Mouse (Mus musculus) ES-Bruce4 (cell line): Measurements from ENCODE around the gene Gls. TPM values are rescaled to one million over a fixed set of nuclear protein-coding genes. Genes with fewer than 3 reads are reported as not detected.

ENCODE experiments used
- H3K27ac ChIP-seq: 2 replicates; pipeline ENCODE4 v1.5.1; 2012; ENCODE audit warnings: low read length, inconsistent platforms; ENCODE audit not compliant: insufficient read depth
- H3K27me3 ChIP-seq: 2 replicates; pipeline ENCODE4 v1.6.1; 2012; ENCODE audit warnings: mild to moderate bottlenecking, low read length, inconsistent platforms; ENCODE audit not compliant: control insufficient read depth, poor library complexity, insufficient read depth, severe bottlenecking
- H3K36me3 ChIP-seq: 2 replicates; pipeline ENCODE4 v1.6.1; 2012; ENCODE audit warnings: inconsistent platforms, mild to moderate bottlenecking, low read length, moderate library complexity; ENCODE audit not compliant: control insufficient read depth, poor library complexity, insufficient read depth, severe bottlenecking
- H3K4me1 ChIP-seq: one replicate; pipeline ENCODE4 v1.8.1; 2011; ENCODE audit warnings: low read length; ENCODE audit not compliant: control insufficient read depth, insufficient read depth
- H3K4me3 ChIP-seq: 2 replicates; pipeline ENCODE4 v1.5.1; 2011; ENCODE audit warnings: low read depth, mild to moderate bottlenecking, low read length
- H3K9ac ChIP-seq: 2 replicates; pipeline ENCODE4 v1.6.1; 2012; ENCODE audit warnings: low read depth, mild to moderate bottlenecking, inconsistent platforms; ENCODE audit not compliant: poor library complexity, severe bottlenecking
- H3K9me3 ChIP-seq: replicated peaks from 2 replicates; pipeline ENCODE4 v1.6.1; 2012; ENCODE audit warnings: mild to moderate bottlenecking, low read length, inconsistent platforms; ENCODE audit not compliant: control insufficient read depth, poor library complexity, insufficient read depth, severe bottlenecking
- CTCF ChIP-seq: IDR thresholded peaks from one replicate; pipeline ENCODE4 v1.8.1; 2011; ENCODE audit warnings: low read depth, low read length
- EP300 ChIP-seq: IDR thresholded peaks from 2 replicates; pipeline ENCODE4 v1.6.1; 2011; ENCODE audit warnings: low read depth, low read length; ENCODE audit not compliant: insufficient read depth
- POLR2A ChIP-seq: IDR thresholded peaks from one replicate; pipeline ENCODE4 v1.8.1; 2011; ENCODE audit warnings: low read length; ENCODE audit not compliant: insufficient read depth
- polyA plus RNA-seq: library from polyadenylated mRNA; stranded (reverse); fragments of >200 nt; gene quantifications from 2 replicates; pipeline ENCODE4 v1.2.4, GENCODE M21; 2011; ENCODE audit warnings: low read depth; ENCODE audit not compliant: missing spikeins, insufficient read depth, insufficient read length

Gene Gls
- polyA plus RNA-seq, 1 experiment: 195 TPM

DNA sequence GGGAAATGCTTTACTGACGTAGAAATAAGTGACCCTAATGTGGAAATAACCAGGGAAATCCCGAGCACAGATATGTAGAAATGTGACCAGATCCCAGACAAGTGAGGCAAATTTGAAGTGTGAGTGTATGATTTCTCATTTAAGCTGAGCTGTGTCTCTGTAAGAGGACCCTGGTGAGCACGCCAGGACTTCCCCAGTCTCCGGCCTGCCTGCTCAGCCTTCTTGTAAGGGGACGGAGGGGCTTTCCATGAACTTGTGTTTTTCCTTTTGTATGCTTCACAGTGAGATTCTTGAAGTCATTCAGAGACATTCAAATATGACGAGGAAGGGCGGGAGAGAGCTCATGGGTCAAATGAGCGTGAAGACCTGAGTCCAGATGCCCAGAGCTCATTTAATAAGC is 99.8 kb downstream of the Gls start:
- Histone ChIP-seq H3K4me1 (peaks cover 2% of the 10 kb centered on the region), H3K27ac (no peak overlapping the region), H3K27me3 (no peaks in the 10 kb centered on the region; the same call in 1 of the 2 replicates), H3K9me3 (no peaks in the 10 kb centered on the region), H3K36me3 (no peaks in the 10 kb centered on the region), H3K9ac (no peak overlapping the region), H3K4me3 (no peak overlapping the region)
- no peak for TF ChIP-seq EP300
- no peak for TF ChIP-seq CTCF
- no peak for TF ChIP-seq POLR2A

- Histone ChIP-seq H3K9ac (no peak overlapping the region), H3K27me3 (no peaks in the 10 kb centered on the region; the same call in 1 of the 2 replicates)
- TF ChIP-seq POLR2A (no peak), CTCF (peak; percentile 37), EP300 (no peak)
These were observed 101.2 kb downstream of the Gls start for GRCm38 (mm10) chr1:52131787-52132377.

GRCm38 (mm10) chr1:52129794-52130193 is 103.2 kb downstream of the Gls start:
- Histone ChIP-seq H3K4me1 (no peaks in the 10 kb centered on the region), H3K9ac (no peak overlapping the region), H3K9me3 (no peaks in the 10 kb centered on the region; the same call in 1 of the 2 replicates), H3K36me3 (no peaks in the 10 kb centered on the region), H3K4me3 (no peak overlapping the region), H3K27ac (no peak overlapping the region), H3K27me3 (no peaks in the 10 kb centered on the region; the same call in 1 of the 2 replicates)
- TF ChIP-seq CTCF (no peak), EP300 (no peak), POLR2A (no peak)

More at GRCm38 (mm10) chr1:52131787-52132377, 101.2 kb downstream of the Gls start:
- H3K4me3 ChIP-seq: no peak overlapping the region
- H3K36me3 ChIP-seq: no peaks in the 10 kb centered on the region
- no peak overlapping the region for H3K27ac ChIP-seq
- H3K9me3 ChIP-seq: no peaks in the 10 kb centered on the region
- peaks cover 2% of the 10 kb centered on the region for H3K4me1 ChIP-seq

DNA sequence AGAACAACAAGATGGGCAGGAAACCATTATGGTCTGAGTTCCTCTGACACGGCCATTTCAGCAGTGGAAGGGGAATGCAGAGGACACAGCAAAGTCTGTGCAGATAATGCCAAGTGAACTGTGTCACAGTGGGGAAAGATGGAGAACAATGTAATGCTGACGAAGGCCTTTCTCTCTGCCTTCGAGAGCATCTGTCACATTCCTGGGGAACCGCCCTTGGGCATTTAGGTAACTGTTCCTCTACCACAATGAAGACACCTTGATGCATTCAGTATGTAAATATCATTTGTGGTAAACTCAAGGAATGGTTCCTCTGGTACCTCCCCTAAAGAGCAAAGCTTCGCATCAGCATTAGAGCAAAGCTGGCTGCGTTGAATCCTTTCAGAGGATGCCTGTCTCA is 105.7 kb downstream of the Gls start:
- Histone ChIP-seq H3K4me3 (no peak overlapping the region), H3K9ac (no peak overlapping the region), H3K36me3 (no peaks in the 10 kb centered on the region), H3K27me3 (no peaks in the 10 kb centered on the region; the same call in 1 of the 2 replicates), H3K4me1 (no peaks in the 10 kb centered on the region), H3K27ac (no peak overlapping the region), H3K9me3 (no peaks in the 10 kb centered on the region; the same call in 1 of the 2 replicates)
- no peak for TF ChIP-seq CTCF
- no peak for TF ChIP-seq POLR2A
- TF ChIP-seq EP300: peak; percentile 43; the same call in 1 of the 2 replicates

- Histone ChIP-seq H3K9me3 (no peaks in the 10 kb centered on the region; the same call in 1 of the 2 replicates), H3K27me3 (no peaks in the 10 kb centered on the region), H3K4me3 (no peak overlapping the region), H3K4me1 (no peaks in the 10 kb centered on the region), H3K9ac (no peak overlapping the region), H3K27ac (no peak overlapping the region), H3K36me3 (no peaks in the 10 kb centered on the region)
- no peak for TF ChIP-seq POLR2A
- no peak for TF ChIP-seq CTCF
- no peak for TF ChIP-seq EP300
These were observed 108.2 kb downstream of the Gls start for GRCm38 (mm10) chr1:52124818-52125217.

DNA sequence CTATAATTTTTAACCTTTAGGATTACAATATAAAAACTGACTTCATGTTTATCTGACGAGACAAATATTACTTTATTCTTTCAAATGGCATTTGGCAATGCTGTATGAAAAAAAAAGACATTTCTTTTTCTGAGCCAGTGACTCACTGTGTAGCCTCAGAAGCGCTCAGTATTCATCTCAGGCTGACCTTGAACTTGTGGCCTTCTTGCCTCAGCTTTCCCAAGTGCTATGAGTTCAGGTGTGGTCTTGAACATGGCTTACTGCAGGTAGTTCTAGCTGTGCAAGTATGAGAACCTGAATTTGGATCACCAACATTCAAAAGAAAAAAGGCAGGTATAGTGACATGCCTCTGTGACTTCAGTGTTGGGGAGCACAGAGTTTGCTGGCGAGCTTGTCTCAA is 112.0 kb downstream of the Gls start:
- Histone ChIP-seq H3K36me3 (no peaks in the 10 kb centered on the region), H3K4me3 (no peak overlapping the region), H3K27me3 (no peaks in the 10 kb centered on the region), H3K9me3 (no peaks in the 10 kb centered on the region), H3K27ac (no peak overlapping the region), H3K9ac (no peak overlapping the region), H3K4me1 (peaks cover 2% of the 10 kb centered on the region)
- TF ChIP-seq EP300: no peak
- TF ChIP-seq CTCF: no peak
- no peak for TF ChIP-seq POLR2A
